Mouse (Mus musculus) mature B cell (primary cell): Measurements from ENCODE around the gene Mageb5.
"Not testable (repeated sequence)": the region's sequence is repeated elsewhere in the genome, so short reads cannot be mapped to it uniquely, and the experiment has no call there.

Experiments used
- in situ Hi-C: fragments of 300-500 bp; cut with MboI; formaldehyde crosslinking; loops from 2 replicates; pipeline ENCODE4 v1.14.3; 2019

The Mageb5 gene

GRCm38 (mm10) chrX:91782918-91783317, at the start of gene Mageb5:
Gene Mageb5, minus strand, starts transcription at chrX:91783018.
- in situ Hi-C loops = not testable (repeated sequence)

GRCm38 (mm10) chrX:91759591-91760226, 23.1 kb downstream of the Mageb5 start:
- in situ Hi-C loops = not testable (repeated sequence)
